Mouse (Mus musculus) stomach, postnatal 0 days (tissue): Measurements from ENCODE around the gene Sgk2.

ENCODE experiments used
- CTCF ChIP-seq: IDR thresholded peaks from 2 replicates; pipeline ENCODE4 v1.5.1; 2016; ENCODE audit warnings: antibody characterized with exemption, low read depth, mild to moderate bottlenecking, moderate library complexity
- EP300 ChIP-seq: optimal IDR thresholded peaks from 2 replicates; pipeline ENCODE3; 2016; ENCODE audit warnings: antibody characterized with exemption

DNA sequence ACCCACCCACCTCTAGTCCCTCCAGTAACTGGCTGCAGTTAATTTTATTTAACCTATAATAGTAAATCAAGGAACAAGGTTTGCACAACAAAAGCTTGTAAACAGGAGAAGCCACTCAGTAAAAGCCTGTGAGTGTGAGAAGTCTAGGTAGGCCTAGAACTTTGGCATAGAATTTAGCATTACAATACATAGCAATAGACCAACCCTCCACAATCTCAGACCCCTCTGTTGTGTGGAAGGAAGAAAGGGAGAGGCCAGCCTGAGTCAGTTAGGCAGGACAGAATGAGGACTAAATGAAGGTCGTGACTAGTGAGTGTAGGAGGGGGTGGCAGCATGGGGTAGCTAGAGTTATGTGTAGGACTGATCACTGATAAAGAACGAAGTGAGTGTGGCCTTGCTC, 44.6 kb downstream of the Sgk2 start:
- TF ChIP-seq CTCF = no peak
- TF ChIP-seq EP300 = no peak
